Mouse (Mus musculus) lung, adult 18-20 months (tissue): ENCODE results near the gene Ccdc82.

Experiments used
- DNase-seq, 2 experiments: peaks; one replicate each; pipeline ENCODE4 v3.0.0; 2022; ENCODE audit warnings: mixed read lengths in 2 of 2

Gene Ccdc82

DNA sequence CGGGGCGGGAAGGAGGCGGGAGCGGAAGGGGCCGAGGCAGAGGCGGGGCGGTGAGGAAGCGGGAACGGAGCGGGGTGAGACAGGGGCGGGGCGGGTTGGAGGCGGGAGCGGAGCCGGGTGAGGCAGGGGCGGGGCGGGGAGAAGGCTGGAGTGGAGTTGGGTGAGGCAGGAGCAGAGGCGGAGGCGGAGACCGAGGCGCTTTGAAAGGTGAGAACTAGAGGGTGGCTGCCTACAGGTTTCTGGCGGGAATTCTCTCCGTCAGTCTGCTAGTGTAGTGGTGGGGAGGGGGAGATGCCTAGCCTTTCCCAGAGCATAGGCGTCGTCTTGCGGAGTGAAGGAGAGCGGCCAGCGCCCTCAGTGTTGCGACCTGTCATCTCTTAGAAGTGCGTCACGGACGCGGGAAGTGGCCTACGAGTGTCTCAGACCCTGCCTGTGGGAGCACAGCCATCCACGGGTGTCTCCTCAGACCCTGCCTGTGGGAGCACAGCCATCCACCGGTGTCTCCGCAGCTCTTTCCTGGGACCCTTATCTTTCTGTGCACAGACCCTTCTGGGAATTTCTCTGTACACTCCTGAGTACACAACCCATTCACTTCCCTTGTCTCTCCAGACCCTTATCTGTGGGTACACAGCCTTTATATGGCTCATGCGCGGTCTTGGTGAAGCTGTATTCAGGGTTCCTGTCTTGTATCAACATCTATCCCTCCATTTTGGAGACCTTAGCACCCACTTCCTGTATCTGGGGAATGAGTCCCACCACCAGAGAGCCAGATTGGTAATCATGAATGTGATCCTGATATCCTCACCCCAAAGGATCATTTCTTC lies at the start of gene Ccdc82:
Ccdc82 (plus strand) TSS at position 141 of the 824 bp plus-strand sequence.
- DNase-seq: peak; percentile 92 to 95

DNA sequence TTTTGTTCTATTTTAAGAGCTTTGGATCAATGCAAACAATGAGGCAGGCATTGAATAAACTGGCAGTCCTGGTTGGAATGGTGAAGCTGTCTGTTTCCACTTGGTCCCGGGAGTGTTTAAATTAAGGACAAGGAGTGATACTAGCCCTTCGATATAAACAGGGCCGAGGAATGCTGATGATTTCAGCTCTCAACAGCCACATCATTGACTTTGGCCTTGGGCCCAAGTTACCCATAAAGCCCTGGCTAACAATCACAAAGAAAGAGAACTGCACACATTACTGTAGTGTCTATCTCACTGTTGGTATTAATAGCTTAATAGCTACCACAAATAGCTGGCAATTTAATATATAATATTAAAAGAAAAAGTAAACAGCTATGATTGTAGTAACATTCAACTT lies 46.7 kb upstream of the Ccdc82 start:
- DNase-seq: peak in 1 of 2 experiments; percentile 17

DNA sequence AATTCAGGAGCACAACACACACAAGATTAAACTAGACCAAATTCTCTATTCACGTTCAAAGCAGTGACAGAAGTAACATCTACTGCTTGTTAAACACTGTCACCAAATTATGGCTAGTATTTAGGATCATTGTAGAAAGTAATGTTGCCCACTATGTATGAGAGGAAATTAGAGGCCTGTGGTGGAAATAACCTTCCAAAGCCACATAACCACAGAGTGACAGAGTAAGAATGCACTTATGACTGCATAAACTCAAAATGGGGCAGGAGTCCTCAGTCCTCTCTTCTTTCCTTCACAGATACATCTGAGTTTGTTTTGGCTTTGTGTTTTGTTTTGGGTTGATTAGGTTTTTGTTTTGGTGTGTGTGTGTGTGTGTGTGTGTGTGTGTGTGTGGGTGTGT lies 43.6 kb upstream of the Ccdc82 start:
- no peak for DNase-seq

DNA sequence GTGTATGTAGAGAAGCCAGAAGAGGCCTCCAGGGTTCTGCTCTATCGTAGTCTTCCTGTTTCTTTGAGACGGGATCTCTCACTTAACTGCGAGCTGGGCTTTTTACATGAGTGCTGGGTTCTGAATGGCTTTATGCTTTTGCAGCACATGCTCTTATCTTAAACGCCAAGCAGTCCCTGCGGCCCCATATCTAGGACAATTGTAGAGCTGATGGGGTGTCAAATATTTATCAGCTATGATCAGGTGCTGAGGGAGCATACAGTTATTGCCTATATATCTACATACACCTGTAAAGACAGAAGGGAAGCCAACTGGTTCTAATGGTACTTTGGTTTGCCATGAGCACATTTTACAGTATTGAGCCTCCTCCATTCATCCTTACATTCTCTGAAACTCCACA lies 43.1 kb upstream of the Ccdc82 start:
- DNase-seq: no peak

DNA sequence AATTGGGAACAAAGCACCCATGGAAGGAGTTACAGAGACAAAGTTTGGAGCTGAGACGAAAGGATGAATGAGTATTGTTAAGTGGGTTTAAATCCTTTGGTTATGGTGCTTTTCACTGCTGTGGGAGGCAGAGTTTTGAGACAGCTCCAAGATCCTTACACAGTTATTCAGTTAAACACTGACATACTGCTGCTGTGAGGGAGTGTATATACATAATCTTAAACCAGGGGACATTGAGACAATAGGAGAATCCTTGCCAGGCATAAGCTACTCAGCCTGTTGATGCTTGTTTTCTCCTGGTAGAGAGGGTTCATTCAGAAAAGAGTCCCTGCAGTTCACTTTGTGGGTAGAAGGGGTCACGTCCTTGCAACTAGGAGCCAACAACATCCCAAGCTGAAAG lies 40.4 kb upstream of the Ccdc82 start:
- DNase-seq: no peak

DNA sequence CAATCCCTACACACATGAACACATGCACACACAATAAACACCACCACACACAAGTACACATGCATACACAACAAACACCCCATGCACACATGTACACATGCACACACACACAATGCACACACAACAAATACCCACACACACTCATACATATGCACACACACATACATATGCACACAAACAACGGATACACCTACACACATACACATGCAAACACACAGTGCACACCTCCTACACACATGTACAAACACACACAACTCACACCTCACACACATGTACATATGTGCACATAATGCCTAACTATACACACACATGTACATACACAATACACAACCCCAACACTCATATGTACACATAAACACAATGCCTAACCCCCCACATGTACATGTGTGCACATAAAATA lies 20.9 kb upstream of the Ccdc82 start:
- DNase-seq: no peak

DNA sequence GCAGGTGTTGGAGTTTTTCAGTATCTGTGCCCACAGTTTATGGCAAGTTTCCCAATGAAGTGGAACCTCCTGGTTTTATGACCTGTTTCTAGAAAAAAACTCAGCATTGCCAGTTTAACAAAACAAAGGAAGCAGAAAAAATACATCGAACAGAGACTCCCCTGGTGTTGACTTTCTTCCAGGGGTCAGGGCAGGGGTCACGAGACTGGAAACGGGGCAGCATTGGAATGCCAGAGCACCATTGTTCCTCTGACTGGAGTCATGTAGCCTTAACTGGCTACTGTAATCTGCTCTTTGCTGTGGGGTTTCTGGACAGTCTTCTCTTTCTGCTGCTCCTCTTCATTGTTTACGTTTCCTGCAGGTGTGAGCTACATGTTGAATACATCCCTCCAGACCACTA lies 16.2 kb upstream of the Ccdc82 start:
- DNase-seq: no peak

DNA sequence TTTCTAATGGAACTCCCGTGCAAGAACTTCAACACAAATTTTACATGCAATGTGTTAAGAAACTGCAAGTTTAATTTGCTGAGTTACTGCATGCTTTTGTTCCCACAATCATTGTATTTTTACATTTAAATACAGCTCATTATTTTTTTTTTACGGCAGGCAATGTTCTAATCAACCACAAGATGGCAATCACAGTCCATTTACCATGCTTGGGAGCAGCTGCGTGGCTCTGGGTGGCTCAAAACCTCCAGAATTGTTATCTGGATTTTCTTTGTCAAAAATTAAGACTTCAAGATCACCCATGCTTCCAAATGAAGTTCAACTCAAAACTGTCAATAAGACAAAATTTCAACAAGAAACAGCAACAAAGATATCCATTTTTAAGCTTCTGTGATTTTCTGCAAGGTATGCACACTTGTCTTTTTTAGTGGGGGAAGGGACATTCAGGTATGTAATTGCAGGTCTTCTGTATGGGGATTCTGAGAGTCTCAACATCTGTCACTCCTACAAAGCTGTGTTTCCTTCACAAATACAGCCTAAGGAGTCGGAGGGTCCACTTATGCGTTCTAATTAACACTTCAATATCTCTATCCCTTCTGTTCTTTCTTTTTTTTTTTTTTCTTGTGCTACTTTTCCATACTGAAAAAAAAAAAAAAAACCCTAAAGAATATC lies 15.1 kb upstream of the Ccdc82 start:
- DNase-seq: no peak

DNA sequence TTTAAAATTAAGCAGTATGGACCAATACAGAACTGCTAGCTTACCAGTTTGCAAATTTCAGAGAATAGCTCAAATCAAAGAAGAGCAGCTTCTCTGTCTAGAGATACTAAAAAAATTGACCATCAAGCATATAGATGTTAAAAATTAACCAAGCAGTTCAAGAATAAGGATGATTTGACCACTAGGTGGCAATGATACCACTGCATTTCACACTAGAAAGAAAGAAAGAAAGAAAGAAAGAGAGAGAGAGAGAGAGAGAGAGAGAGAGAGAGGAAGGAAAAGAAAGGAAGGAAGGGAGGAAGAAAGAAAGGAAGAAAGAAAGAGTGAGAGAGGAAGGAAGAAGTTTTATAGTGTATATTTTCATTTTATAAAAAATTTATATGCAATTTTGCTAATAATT lies 4.4 kb upstream of the Ccdc82 start:
- no peak for DNase-seq

DNA sequence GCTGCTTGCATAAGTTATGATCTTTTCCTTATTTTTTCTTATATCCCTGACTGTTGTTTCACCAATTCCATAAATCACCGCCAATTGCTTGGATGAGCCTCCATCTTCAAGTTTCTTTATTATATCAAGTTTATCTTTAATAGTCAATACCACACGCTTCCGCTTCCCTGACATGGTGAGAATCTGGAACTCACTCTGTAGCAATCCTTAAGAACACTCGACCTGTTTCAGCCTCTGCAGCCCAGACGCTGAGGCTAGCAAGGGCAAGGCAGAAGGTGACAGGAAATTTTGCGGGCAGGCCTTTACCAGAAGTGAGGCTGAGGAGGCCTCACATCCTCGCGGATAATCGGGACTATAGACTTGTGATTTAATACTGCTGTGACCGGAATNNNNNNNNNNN lies 1.3 kb upstream of the Ccdc82 start, which contains the start of gene Jrkl:
Jrkl (minus strand) TSS at position 349 of the 400 bp plus-strand sequence.
- DNase-seq: peak; percentile 39 to 43

DNA sequence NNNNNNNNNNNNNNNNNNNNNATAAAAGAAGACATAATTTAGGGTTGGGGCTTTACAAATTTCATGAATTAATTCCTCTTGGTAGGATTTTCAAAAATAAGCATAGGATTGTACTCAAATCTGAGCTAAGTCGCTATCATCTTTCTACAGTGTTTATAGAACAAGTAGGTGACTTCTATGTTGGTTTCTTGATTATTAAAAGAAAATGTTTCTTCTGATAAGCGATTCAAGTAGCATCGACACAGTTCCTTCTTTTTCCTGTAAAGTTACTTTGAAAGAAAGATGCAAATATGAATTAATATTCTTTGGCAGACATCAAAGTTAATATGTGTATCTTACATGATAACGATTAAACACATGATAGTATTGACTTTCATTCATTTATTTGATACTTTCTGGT lies 1.3 kb downstream of the Ccdc82 start:
- DNase-seq: no peak

DNA sequence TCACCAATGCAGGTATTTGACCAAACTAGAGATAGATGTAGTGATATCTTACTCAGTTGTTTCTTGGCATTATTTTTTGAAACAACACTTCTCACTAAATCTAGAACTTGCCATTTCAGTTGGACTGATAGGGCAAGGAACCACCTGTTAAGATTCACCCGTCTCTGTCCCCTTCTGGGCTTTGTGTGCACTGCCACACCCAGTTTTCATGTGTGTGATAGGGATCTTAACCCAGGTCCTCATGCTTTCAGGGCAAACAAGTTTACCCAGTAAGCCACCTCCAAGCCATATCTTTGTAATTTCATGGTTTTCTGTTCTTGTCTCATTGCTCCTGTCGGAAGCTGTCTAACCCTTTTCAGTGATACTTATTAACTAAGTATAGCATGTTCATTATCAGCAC lies 4.5 kb downstream of the Ccdc82 start:
- DNase-seq: no peak

DNA sequence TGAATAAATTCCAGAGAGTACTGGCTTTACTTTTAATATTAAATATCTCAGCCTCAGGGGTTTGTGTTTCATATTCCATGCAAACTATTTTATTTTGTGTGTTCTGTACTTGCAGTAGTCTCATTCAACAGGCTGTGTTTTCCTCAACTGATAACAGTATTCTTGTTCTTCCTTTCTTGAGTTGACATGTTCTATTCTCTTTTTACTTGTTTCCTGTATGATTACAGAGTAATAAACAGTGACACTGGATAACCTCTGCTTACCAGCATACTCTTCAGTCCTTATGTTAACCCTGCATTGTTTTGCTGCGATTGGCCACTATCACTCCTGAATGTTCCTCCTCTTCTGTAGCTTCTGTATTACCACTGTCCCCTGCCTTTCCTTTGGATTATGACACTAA lies 10.0 kb downstream of the Ccdc82 start:
- DNase-seq: no peak

DNA sequence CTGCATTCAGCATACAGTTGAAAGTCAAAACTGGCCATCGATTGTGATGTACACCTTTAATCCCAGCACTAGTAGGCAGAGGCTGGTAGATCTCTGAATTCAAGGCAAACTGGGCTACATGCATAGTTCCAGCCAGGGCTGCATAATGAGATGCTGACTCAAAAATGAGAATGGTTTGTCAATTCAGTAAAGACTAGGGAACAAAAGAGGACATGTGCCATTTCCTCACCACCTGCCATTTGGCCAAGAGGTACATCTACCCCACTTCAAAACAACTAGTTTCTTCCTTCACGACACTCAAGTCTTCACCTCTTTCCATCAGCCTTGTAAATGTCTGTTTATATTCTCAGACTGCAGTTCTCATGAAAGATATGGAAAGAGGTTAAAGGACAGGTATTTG lies 11.4 kb downstream of the Ccdc82 start:
- no peak for DNase-seq

DNA sequence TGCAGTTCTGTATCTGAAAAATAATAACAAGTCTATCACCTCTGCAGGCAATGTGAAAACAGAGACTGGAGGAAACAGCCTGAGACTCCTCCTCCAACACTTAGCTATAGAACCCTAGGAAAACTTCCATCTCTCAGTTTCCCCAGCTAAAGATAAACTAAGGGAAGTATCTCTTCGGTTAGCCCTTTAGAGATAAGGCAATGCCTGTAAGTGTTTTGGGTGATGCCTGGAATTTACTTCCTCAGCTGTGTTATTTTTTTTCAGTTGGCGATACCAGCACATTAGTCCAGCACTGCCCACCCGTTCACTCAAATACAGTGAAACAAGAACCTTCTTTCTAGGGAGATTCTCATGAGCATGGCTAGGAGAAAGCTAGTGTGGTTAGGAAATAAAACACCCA lies 14.2 kb downstream of the Ccdc82 start:
- DNase-seq: no peak

DNA sequence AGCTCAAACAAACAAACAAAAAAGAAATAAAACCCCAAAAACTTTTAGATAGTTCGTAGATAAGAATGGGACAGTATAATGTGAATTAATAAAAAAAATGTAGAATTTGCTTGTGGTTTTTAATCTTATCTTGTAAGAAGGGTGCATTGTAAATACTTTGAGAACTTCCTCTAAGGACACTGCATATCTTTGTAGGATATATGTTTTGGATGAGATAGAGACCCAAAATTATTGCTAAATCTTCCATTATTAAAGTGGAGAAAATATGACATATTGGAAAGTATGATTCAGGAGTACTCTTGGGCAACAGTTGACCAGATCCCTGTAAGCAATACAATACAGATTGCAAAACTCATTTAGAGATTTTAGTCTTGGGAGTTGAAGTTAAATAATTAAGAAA lies 26.5 kb downstream of the Ccdc82 start:
- DNase-seq: no peak

DNA sequence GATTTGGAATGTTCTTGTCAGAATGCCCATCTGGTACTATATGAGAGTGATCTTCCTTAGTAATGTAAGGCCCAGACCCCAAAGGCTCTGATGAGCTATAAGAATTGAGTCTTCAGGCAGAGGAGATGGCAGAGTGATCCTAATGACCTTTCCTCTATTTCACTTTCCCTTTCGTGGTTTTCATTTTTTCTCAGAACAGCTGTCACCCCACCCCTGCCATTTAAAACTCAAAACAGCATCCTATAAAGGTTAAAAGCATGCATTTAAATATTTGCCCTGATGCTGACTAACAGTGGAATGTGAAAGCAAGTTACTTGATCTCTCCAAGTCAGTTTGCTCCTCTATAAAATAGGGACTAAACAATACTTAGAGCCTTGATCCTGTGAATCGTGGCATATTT lies 40.7 kb downstream of the Ccdc82 start:
- no peak for DNase-seq

DNA sequence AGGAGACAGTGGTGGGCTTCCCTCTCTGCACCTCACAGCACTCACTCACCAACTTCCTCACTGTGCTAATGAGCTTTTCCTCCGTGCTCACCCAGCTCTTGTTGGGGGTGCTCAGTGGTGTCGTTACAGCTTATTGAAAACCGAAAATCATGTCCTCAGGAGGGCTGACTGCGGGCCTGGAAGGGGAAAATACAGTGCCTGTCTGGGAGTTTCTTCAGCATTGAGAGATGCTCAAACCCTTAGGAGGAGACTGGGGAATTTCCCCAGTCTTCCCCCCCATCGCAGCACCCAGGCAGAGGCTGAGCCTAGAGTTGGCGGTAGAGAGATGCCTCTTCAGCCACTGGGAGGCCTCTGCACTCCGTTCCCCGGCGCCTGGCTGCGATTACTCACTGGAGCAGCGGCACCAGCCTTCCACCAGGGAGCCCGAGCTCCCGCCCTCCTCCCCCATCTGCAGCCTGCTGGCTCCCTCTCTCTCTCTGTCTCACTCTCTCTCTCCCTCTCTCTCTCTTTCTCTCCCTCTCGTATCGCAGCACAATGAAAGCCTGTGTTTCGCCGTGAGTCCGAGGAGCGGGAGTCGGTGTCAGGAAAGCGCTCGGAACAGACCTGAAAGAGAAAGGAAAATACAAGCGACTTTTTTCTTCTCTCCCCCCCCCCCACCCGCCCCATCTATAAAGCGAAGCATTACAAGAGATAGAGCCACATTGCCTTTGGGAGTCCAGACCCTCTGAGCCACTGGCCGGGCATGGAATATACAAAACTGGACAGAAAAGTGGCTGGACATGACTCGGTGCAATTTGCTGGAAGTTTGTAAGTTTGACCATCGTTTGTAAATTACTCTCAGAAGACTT lies 49.7 kb downstream of the Ccdc82 start:
- DNase-seq: peak; percentile 92 to 94

DNA sequence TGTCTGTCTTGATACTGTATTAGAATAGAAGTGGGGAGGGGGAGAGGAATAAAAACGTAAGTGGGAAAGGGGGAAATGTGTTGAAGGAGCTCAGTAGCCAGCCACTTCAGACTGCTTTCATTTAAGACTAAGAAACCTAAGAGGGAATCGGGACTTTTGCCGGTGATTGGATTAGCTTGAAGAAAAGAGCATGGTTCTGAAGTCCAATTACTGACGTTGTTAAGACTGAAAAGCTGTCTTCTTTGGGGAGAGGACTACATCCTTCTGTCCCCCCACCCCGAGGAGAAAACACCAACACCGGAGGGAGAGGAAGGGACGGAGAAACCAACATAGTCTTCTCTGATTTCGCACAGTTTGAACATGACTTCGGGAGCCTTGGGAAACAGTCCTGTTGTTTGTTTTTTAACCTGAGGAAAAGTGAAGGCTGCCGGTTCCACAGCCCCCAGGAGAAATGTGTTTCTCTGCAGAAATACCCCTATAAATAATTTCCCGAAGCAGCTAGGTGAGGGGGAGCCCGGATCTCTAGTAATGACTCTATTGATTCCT lies 50.4 kb downstream of the Ccdc82 start:
- DNase-seq: no peak

DNA sequence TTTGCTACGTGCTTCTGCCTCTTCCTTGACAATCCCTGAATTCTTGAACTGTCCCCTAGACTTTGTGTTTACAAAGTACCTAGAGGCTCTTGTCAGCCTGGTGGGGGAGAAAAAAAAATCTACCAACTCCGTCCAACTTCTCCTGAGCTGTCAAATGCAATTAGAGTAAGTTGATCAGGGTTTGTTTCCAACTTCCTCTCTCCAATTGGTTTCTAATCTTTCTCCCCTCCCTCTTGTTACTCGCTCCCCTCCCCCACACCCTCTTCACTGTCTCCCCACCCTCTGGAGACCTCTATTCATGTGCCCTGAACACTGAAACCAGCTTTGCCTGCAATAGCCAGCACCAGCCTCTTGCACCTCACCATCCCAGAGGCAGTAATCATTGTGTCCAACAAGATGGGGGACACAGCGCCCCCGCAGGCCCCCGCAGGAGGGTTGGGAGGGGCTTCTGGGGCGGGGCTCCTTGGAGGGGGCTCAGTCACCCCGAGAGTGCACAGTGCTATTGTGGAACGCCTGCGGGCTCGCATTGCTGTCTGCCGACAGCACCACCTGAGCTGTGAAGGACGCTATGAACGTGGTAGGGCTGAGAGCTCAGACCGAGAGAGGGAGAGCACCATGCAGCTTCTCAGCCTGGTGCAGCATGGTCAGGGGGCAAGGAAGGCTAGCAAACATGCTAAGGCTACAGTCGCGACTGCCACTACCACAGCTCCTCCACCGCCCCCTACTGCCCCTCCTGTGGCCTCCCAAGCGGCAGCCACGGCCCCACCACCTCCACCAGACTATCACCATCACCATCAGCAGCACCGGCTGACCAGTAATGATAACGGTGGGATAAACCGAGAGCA lies 51.1 kb downstream of the Ccdc82 start, which contains the start of gene Maml2:
Maml2 (plus strand) TSS at position 290 of the 845 bp plus-strand sequence.
- peak; percentile 70 to 80 for DNase-seq

DNA sequence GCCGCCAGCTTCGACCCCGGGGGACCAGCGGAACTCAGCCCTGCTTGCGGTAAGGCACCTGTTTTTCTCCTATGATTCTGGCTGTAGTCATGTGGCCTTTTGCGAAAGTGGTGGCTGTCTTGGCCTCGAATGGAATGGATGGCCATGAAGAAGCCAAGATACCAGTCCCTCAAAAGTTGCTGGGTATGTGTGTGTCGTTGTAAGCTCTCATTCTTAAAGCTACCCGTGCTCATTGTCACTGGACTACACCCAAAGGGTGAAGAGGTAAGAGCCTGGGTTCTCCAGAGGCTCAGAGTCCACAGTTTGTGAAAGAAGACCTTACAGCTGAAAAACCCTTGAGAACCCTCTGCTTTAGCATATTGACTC lies 51.7 kb downstream of the Ccdc82 start:
- no peak for DNase-seq

DNA sequence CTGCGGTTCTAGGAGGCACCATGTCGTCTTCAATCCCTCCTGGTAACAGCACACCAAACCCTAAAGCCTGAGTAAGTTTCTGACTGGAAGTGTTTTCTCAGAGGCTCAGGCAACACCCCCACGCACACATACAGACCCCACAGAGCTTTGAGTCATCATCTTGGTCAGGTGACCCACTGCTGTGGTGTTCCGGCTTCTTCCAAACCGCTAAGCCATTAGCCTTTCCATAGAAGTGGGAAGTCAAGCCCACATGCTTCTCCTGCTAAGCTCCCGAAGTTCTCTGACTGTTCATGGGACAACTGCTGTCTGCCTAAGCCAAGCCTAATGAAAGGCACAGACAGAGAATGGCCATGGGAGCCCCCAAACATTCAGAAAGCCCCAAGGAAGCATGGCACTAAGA lies 52.4 kb downstream of the Ccdc82 start:
- DNase-seq: peak; percentile 23 to 29
